Mouse (Mus musculus): Measurements from ENCODE around the gene Cd2.

The Cd2 gene

GRCm38 (mm10) chr3:101293571-101294135 lies 5.9 kb upstream of the Cd2 start:
- DNase-seq (ENCODE audit: low spot score in 2 of 2), result no peak

- DNase-seq (ENCODE audit: low spot score in 2 of 2), result no peak
These were observed 4.9 kb upstream of the Cd2 start for GRCm38 (mm10) chr3:101292611-101293010.

- no peak for DNase-seq (ENCODE audit: low spot score in 2 of 2)
These were observed 3.1 kb upstream of the Cd2 start for GRCm38 (mm10) chr3:101290587-101291520.

- DNase-seq (ENCODE audit: low spot score in 2 of 2), result no peak
These were observed 2.3 kb upstream of the Cd2 start for GRCm38 (mm10) chr3:101290036-101290435.

- DNase-seq (ENCODE audit: low spot score in 2 of 2), result no peak
These were observed 1.7 kb upstream of the Cd2 start for GRCm38 (mm10) chr3:101289406-101289805.

- DNase-seq (ENCODE audit: low spot score in 2 of 2), result no peak
These were observed 1.1 kb downstream of the Cd2 start for GRCm38 (mm10) chr3:101286336-101287325.

- no peak for DNase-seq (ENCODE audit: low spot score in 2 of 2)
These were observed 1.9 kb downstream of the Cd2 start for GRCm38 (mm10) chr3:101285851-101286250.

GRCm38 (mm10) chr3:101285021-101285615 lies 2.6 kb downstream of the Cd2 start:
- no peak for DNase-seq (ENCODE audit: low spot score in 2 of 2)

GRCm38 (mm10) chr3:101283869-101284706 lies 3.7 kb downstream of the Cd2 start:
- no peak for DNase-seq (ENCODE audit: low spot score in 2 of 2)

GRCm38 (mm10) chr3:101283441-101283840 lies 4.3 kb downstream of the Cd2 start:
- no peak for DNase-seq (ENCODE audit: low spot score in 2 of 2)

- DNase-seq (ENCODE audit: low spot score in 2 of 2), result no peak
These were observed 5.1 kb downstream of the Cd2 start for GRCm38 (mm10) chr3:101282556-101283180.

GRCm38 (mm10) chr3:101281841-101282240 lies 5.9 kb downstream of the Cd2 start:
- no peak for DNase-seq (ENCODE audit: low spot score in 2 of 2)

GRCm38 (mm10) chr3:101280348-101281311 lies 7.1 kb downstream of the Cd2 start:
- no peak for DNase-seq (ENCODE audit: low spot score in 2 of 2)

- DNase-seq (ENCODE audit: low spot score in 2 of 2), result no peak
These were observed 8.2 kb downstream of the Cd2 start for GRCm38 (mm10) chr3:101279561-101279960.

- DNase-seq (ENCODE audit: low spot score in 2 of 2), result no peak
These were observed 9.3 kb downstream of the Cd2 start for GRCm38 (mm10) chr3:101278396-101278795.

- no peak for DNase-seq (ENCODE audit: low spot score in 2 of 2)
These were observed 9.9 kb downstream of the Cd2 start for GRCm38 (mm10) chr3:101277830-101278229.

GRCm38 (mm10) chr3:101276501-101277320 lies 11.0 kb downstream of the Cd2 start:
- DNase-seq (ENCODE audit: low spot score in 2 of 2), result no peak

All from right cerebral cortex, postnatal 10 days (tissue).